Mouse (Mus musculus): Measurements from ENCODE around the gene Rc3h1. TPM values are rescaled to one million over a fixed set of nuclear protein-coding genes. Genes with fewer than 3 reads are reported as not detected.

Rc3h1 gene
- total and polyA plus RNA-seq, 2 experiments: 7.7 to 13.1 TPM

- Histone ChIP-seq H3K27ac (replicated peaks; ENCODE audit: insufficient read depth, low read depth, low read length) (no peak overlapping the region), H3K9ac (ENCODE audit: low read depth, low read length) (no peak overlapping the region), H3K36me3 (ENCODE audit: control insufficient read depth, insufficient read depth, low read length) (peaks cover 30% of the 10 kb centered on the region), H3K4me3 (ENCODE audit: insufficient read depth, low read depth, low read length) (no peak overlapping the region), H3K27me3 (ENCODE audit: control insufficient read depth, insufficient read depth, low read length) (no peaks in the 10 kb centered on the region), H3K79me2 (ENCODE audit: control insufficient read depth, insufficient read depth, low read length) (no peaks in the 10 kb centered on the region), H3K4me1 (ENCODE audit: control insufficient read depth, insufficient read depth, low read length) (no peaks in the 10 kb centered on the region)
- WGBS: 82% methylated on average over 2 of the region's 2 CpGs
- TF ChIP-seq POLR2A (IDR thresholded peaks at IDR 0.05; ENCODE audit: extremely low read depth, insufficient read depth, low read length): no peak
- no peak for TF ChIP-seq CTCF (IDR thresholded peaks at IDR 0.05; ENCODE audit: low read depth, low read length)
- DNase-seq (ENCODE audit: extremely low read depth, low read depth, low spot score): peak; percentile 66
These were observed 101.8 kb downstream of the Rc3h1 start for GRCm38 (mm10) chr1:161008038-161008437.

- no peak overlapping the region for H3K4me3 ChIP-seq (ENCODE audit: insufficient read depth, low read depth, low read length)
- WGBS: 80% methylated on average over 4 of the region's 4 CpGs
- no peak for DNase-seq (ENCODE audit: extremely low read depth, low read depth, low spot score)
- H3K79me2 ChIP-seq (ENCODE audit: control insufficient read depth, insufficient read depth, low read length): no peaks in the 10 kb centered on the region
- H3K27me3 ChIP-seq (ENCODE audit: control insufficient read depth, insufficient read depth, low read length): no peaks in the 10 kb centered on the region
- peaks cover 9% of the 10 kb centered on the region for H3K36me3 ChIP-seq (ENCODE audit: control insufficient read depth, insufficient read depth, low read length)
- TF ChIP-seq POLR2A (IDR thresholded peaks at IDR 0.05; ENCODE audit: extremely low read depth, insufficient read depth, low read length) (no peak), CTCF (IDR thresholded peaks at IDR 0.05; ENCODE audit: low read depth, low read length) (no peak)
- no peak overlapping the region for H3K27ac ChIP-seq (replicated peaks; ENCODE audit: insufficient read depth, low read depth, low read length)
- no peaks in the 10 kb centered on the region for H3K4me1 ChIP-seq (ENCODE audit: control insufficient read depth, insufficient read depth, low read length)
- H3K9ac ChIP-seq (ENCODE audit: low read depth, low read length): no peak overlapping the region
These were observed 104.2 kb downstream of the Rc3h1 start for GRCm38 (mm10) chr1:161010436-161010835.

GRCm38 (mm10) chr1:161016378-161016777 is 110.2 kb downstream of the Rc3h1 start:
- no peaks in the 10 kb centered on the region for H3K4me1 ChIP-seq (ENCODE audit: control insufficient read depth, insufficient read depth, low read length)
- no peaks in the 10 kb centered on the region; the same call in 1 of the 2 replicates for H3K79me2 ChIP-seq (ENCODE audit: control insufficient read depth, insufficient read depth, low read length)
- no peaks in the 10 kb centered on the region for H3K27me3 ChIP-seq (ENCODE audit: control insufficient read depth, insufficient read depth, low read length)
- H3K4me3 ChIP-seq (ENCODE audit: insufficient read depth, low read depth, low read length): no peak overlapping the region
- peaks cover 17% of the 10 kb centered on the region for H3K36me3 ChIP-seq (ENCODE audit: control insufficient read depth, insufficient read depth, low read length)
- no peak overlapping the region for H3K9ac ChIP-seq (ENCODE audit: low read depth, low read length)
- no peak overlapping the region for H3K27ac ChIP-seq (replicated peaks; ENCODE audit: insufficient read depth, low read depth, low read length)
- WGBS: 91% methylated on average over 2 of the region's 2 CpGs
- no peak for TF ChIP-seq POLR2A (IDR thresholded peaks at IDR 0.05; ENCODE audit: extremely low read depth, insufficient read depth, low read length)
- no peak for TF ChIP-seq CTCF (IDR thresholded peaks at IDR 0.05; ENCODE audit: low read depth, low read length)
- DNase-seq (ENCODE audit: extremely low read depth, low read depth, low spot score): no peak

GRCm38 (mm10) chr1:161020051-161020450 is 113.8 kb downstream of the Rc3h1 start:
- 96% methylated on average over 14 of the region's 14 CpGs for WGBS
- Histone ChIP-seq H3K27me3 (ENCODE audit: control insufficient read depth, insufficient read depth, low read length) (no peaks in the 10 kb centered on the region), H3K4me1 (ENCODE audit: control insufficient read depth, insufficient read depth, low read length) (no peaks in the 10 kb centered on the region), H3K79me2 (ENCODE audit: control insufficient read depth, insufficient read depth, low read length) (no peaks in the 10 kb centered on the region; the same call in 1 of the 2 replicates), H3K4me3 (ENCODE audit: insufficient read depth, low read depth, low read length) (no peak overlapping the region), H3K9ac (ENCODE audit: low read depth, low read length) (no peak overlapping the region), H3K36me3 (ENCODE audit: control insufficient read depth, insufficient read depth, low read length) (peaks cover 16% of the 10 kb centered on the region), H3K27ac (replicated peaks; ENCODE audit: insufficient read depth, low read depth, low read length) (no peak overlapping the region)
- no peak for TF ChIP-seq CTCF (IDR thresholded peaks at IDR 0.05; ENCODE audit: low read depth, low read length)
- TF ChIP-seq POLR2A (IDR thresholded peaks at IDR 0.05; ENCODE audit: extremely low read depth, insufficient read depth, low read length): no peak
- no peak for DNase-seq (ENCODE audit: extremely low read depth, low read depth, low spot score)

Other genes starting within 250 kb of the Rc3h1 start
- gene Rabgap1l, start 113.2 kb upstream of the Rc3h1 start, total RNA-seq (2014; rRNA removed): 64.6 and 78.7 TPM in 2 replicates
- 4.7 and 6.4 TPM in 2 replicates for gene Rabgap1l, start 113.2 kb upstream of the Rc3h1 start, polyA plus RNA-seq (2012; rRNA removed)
- 3,274 and 4,209 TPM in 2 replicates for gene Serpinc1, start 72.2 kb downstream of the Rc3h1 start, total RNA-seq (2014; rRNA removed)
- 4,695 and 5,808 TPM in 2 replicates for gene Serpinc1, start 72.2 kb downstream of the Rc3h1 start, polyA plus RNA-seq (2012; rRNA removed)
- gene Zbtb37, start 128.4 kb downstream of the Rc3h1 start, total RNA-seq (2014; rRNA removed): 4.3 and 4.4 TPM in 2 replicates
- 0.33 and 0.97 TPM in 2 replicates for gene Zbtb37, start 128.4 kb downstream of the Rc3h1 start, polyA plus RNA-seq (2012; rRNA removed)
- 18.1 and 20.2 TPM in 2 replicates for gene Dars2, start 164.2 kb downstream of the Rc3h1 start, total RNA-seq (2014; rRNA removed)
- gene Dars2, start 164.2 kb downstream of the Rc3h1 start, polyA plus RNA-seq (2012; rRNA removed): 11.4 and 13.9 TPM in 2 replicates
- gene Cenpl, start 164.3 kb downstream of the Rc3h1 start, total RNA-seq (2014; rRNA removed): 7.0 and 9.5 TPM in 2 replicates
- gene Cenpl, start 164.3 kb downstream of the Rc3h1 start, polyA plus RNA-seq (2012; rRNA removed): 1.4 and 1.5 TPM in 2 replicates
- gene Klhl20, start 225.1 kb downstream of the Rc3h1 start, total RNA-seq (2014; rRNA removed): 6.7 and 6.8 TPM in 2 replicates
- gene Klhl20, start 225.1 kb downstream of the Rc3h1 start, polyA plus RNA-seq (2012; rRNA removed): 2.3 and 2.7 TPM in 2 replicates
- not detected in 2 replicates for gene Ankrd45, start 236.3 kb downstream of the Rc3h1 start, total RNA-seq (2014; rRNA removed)
- gene Ankrd45, start 236.3 kb downstream of the Rc3h1 start, polyA plus RNA-seq (2012; rRNA removed): not detected in 2 replicates